Mouse (Mus musculus) hindbrain, embryonic 12.5 days (tissue): ENCODE results near the gene Tcf20. TPM values are rescaled to one million over a fixed set of nuclear protein-coding genes. Genes with fewer than 3 reads are reported as not detected.

Experiments
- ATAC-seq: fragments of 200-750 bp; cut with Nextera tagmentation; 2 replicates; pipeline ENCODE4 v1.8.0; 2017; ENCODE audit warnings: moderate TSS enrichment; ENCODE audit not compliant: low FRiP score
- H3K27ac ChIP-seq: fragments of 300-500 bp; sonication (generic); 2 replicates; pipeline ENCODE4 v1.5.1; 2016; ENCODE audit warnings: mild to moderate bottlenecking
- H3K27me3 ChIP-seq: fragments of 300-500 bp; sonication (generic); 2 replicates; pipeline ENCODE4 v1.6.1; 2016; ENCODE audit warnings: mild to moderate bottlenecking
- H3K36me3 ChIP-seq: fragments of 300-500 bp; sonication (generic); 2 replicates; pipeline ENCODE4 v1.6.1; 2016; ENCODE audit warnings: mild to moderate bottlenecking
- H3K4me1 ChIP-seq: fragments of 300-500 bp; sonication (generic); 2 replicates; pipeline ENCODE4 v1.6.1; 2016
- H3K4me2 ChIP-seq: fragments of 300-500 bp; sonication (generic); replicated peaks from 2 replicates; pipeline ENCODE4 v1.6.1; 2016; ENCODE audit warnings: mild to moderate bottlenecking
- H3K4me3 ChIP-seq: fragments of 300-500 bp; sonication (generic); 2 replicates; pipeline ENCODE4 v1.5.1; 2016; ENCODE audit warnings: mild to moderate bottlenecking
- H3K9ac ChIP-seq: fragments of 300-500 bp; sonication (generic); 2 replicates; pipeline ENCODE4 v1.6.1; 2016; ENCODE audit warnings: mild to moderate bottlenecking, moderate library complexity
- H3K9me3 ChIP-seq: fragments of 300-500 bp; sonication (generic); replicated peaks from 2 replicates; pipeline ENCODE4 v1.6.1; 2016; ENCODE audit warnings: mild to moderate bottlenecking
- WGBS: fragments of 180-500 bp; shearing (Covaris S2); methylation state at CpG from one replicate; pipeline ENCODE4 v1.1.7; 2016; 5-methylcytosine and 5-hydroxymethylcytosine counted together
- polyA plus RNA-seq: library from polyadenylated mRNA; unstranded; fragments of >200 nt; fragmentation: Nextera tagmentation; extraction: Ambion mirVana; gene quantifications from 2 replicates; pipeline ENCODE4 v1.2.1, GENCODE M21; 2016

The Tcf20 gene
- polyA plus RNA-seq, 1 experiment from 2014 or later = 12.4 TPM

DNA sequence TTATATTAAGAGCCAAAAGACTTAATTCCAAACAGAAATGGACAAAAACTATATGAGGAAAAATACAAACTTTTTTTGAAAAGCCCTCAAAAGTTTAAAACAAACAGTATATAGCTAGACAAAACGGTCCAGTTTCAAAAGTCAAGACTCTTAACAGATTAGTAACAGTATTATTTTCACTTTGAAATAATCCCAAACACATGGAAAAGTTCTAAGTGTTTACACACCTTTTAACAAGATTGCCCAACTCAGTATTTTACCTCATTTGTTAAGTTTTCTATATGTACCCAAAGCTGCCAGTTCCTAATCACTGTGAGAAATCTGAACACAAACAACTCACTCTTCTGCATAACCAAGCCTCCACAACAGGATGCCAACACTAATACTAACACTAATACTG lies 124.0 kb downstream of the Tcf20 start:
- Histone ChIP-seq H3K4me3 (no peak overlapping the region), H3K9me3 (peaks cover 3% of the 10 kb centered on the region; the same call in 1 of the 2 replicates), H3K36me3 (no peaks in the 10 kb centered on the region), H3K4me1 (no peaks in the 10 kb centered on the region), H3K9ac (no peak overlapping the region), H3K27ac (no peak overlapping the region), H3K4me2 (no peak overlapping the region), H3K27me3 (no peaks in the 10 kb centered on the region)
- WGBS = 91% methylated on average over 1 of the region's 1 CpGs
- no peak for ATAC-seq

GRCm38 (mm10) chr15:82856652-82857378 lies 130.9 kb downstream of the Tcf20 start:
- Histone ChIP-seq H3K27ac (peak overlapping the region; percentile 73), H3K27me3 (no peaks in the 10 kb centered on the region), H3K4me1 (peaks cover 18% of the 10 kb centered on the region), H3K4me3 (no peak overlapping the region), H3K9me3 (no peaks in the 10 kb centered on the region), H3K36me3 (peaks cover 46% of the 10 kb centered on the region), H3K9ac (no peak overlapping the region), H3K4me2 (no peak overlapping the region)
- 32% methylated on average over 11 of the region's 11 CpGs for WGBS
- ATAC-seq = peak; percentile 86

- peaks cover 18% of the 10 kb centered on the region for H3K4me1 ChIP-seq
- no peak overlapping the region for H3K4me3 ChIP-seq
- 95% methylated on average over 2 of the region's 2 CpGs for WGBS
- ATAC-seq = no peak
- H3K36me3 ChIP-seq = peaks cover 46% of the 10 kb centered on the region
- no peaks in the 10 kb centered on the region for H3K9me3 ChIP-seq
- H3K27me3 ChIP-seq = no peaks in the 10 kb centered on the region
- H3K9ac ChIP-seq = no peak overlapping the region
- H3K4me2 ChIP-seq = no peak overlapping the region
- peak overlapping the region; percentile 73 for H3K27ac ChIP-seq
These were observed 131.6 kb downstream of the Tcf20 start for GRCm38 (mm10) chr15:82856065-82856464.

GRCm38 (mm10) chr15:82839146-82839545 lies 148.5 kb downstream of the Tcf20 start:
- Histone ChIP-seq H3K9ac (no peak overlapping the region), H3K4me1 (no peaks in the 10 kb centered on the region), H3K27ac (no peak overlapping the region), H3K4me2 (no peak overlapping the region), H3K27me3 (no peaks in the 10 kb centered on the region), H3K4me3 (no peak overlapping the region), H3K36me3 (peaks cover 4% of the 10 kb centered on the region; the same call in 1 of the 2 replicates), H3K9me3 (no peaks in the 10 kb centered on the region)
- ATAC-seq = no peak
- WGBS = 95% methylated on average over 3 of the region's 3 CpGs

DNA sequence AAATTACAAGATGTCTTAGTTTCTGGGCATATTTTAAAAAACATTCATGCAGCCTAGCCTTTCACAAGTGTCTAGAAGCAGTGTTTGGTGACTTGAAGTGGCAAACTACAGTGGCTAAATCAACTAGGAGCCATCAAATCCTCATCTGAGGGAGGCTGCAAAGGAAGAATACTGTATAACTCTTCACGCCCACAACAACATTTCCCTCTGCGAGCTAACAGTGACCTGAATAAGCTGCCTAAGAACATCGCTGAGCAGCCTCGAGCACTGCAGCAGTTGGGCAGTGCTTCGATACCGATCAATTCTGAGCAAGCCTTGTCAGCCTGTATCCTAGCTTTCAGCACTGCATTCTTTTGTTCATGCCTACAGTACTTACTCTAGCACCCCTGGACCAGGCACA lies 157.8 kb downstream of the Tcf20 start:
- H3K9me3 ChIP-seq = no peaks in the 10 kb centered on the region
- no peak overlapping the region for H3K9ac ChIP-seq
- H3K36me3 ChIP-seq = no peaks in the 10 kb centered on the region
- H3K27ac ChIP-seq = no peak overlapping the region
- no peak overlapping the region for H3K4me2 ChIP-seq
- H3K4me3 ChIP-seq = no peak overlapping the region
- no peak for ATAC-seq
- WGBS = 87% methylated on average over 6 of the region's 6 CpGs
- H3K27me3 ChIP-seq = no peaks in the 10 kb centered on the region
- no peaks in the 10 kb centered on the region for H3K4me1 ChIP-seq

DNA sequence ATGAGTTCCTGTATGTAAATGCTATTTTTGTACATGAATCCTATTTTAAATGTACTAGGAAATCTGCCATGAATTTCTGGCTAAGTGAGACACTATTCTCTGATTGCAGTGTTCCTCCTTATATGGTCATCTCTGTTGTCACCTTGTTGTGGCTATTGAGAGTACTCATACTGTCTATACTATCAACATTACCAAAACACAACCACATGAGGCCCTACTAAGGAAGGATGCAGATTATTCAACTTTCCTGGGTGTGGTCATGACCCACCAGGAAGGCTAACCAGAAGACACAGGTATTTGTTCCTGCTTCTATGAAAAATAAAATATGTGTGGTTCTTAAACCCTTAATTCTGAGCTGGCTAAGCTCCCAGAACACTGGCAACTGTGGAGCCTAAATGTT lies 161.8 kb downstream of the Tcf20 start:
- no peak for ATAC-seq
- no peak overlapping the region for H3K9ac ChIP-seq
- no peaks in the 10 kb centered on the region for H3K27me3 ChIP-seq
- no peak overlapping the region for H3K27ac ChIP-seq
- H3K4me2 ChIP-seq = no peak overlapping the region
- no peaks in the 10 kb centered on the region for H3K36me3 ChIP-seq
- no peak overlapping the region for H3K4me3 ChIP-seq
- H3K4me1 ChIP-seq = no peaks in the 10 kb centered on the region
- no peaks in the 10 kb centered on the region for H3K9me3 ChIP-seq

DNA sequence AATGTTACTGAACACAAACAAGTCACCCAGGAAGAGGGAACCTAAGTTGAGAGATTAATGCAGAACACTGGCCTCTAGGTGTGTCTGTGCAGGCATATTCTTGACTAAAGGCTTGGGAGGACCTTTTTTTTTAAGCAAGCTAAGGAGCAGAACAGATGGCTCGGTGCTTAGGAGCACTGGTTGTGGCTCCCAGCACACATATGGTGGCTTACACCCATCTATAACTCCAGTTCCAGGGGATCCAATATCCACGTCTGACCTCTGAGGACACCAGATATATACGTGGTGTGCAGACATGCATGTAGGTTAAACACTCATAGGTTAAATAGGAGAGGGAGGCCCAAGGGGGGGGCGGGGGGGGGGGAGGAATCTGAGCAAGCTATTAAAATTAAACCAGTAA lies 165.3 kb downstream of the Tcf20 start:
- no peak overlapping the region for H3K27ac ChIP-seq
- H3K27me3 ChIP-seq = no peaks in the 10 kb centered on the region
- no peaks in the 10 kb centered on the region for H3K9me3 ChIP-seq
- H3K9ac ChIP-seq = no peak overlapping the region
- H3K36me3 ChIP-seq = no peaks in the 10 kb centered on the region
- H3K4me2 ChIP-seq = no peak overlapping the region
- ATAC-seq = no peak
- 81% methylated on average over 3 of the region's 4 CpGs for WGBS
- no peaks in the 10 kb centered on the region for H3K4me1 ChIP-seq
- no peak overlapping the region for H3K4me3 ChIP-seq

DNA sequence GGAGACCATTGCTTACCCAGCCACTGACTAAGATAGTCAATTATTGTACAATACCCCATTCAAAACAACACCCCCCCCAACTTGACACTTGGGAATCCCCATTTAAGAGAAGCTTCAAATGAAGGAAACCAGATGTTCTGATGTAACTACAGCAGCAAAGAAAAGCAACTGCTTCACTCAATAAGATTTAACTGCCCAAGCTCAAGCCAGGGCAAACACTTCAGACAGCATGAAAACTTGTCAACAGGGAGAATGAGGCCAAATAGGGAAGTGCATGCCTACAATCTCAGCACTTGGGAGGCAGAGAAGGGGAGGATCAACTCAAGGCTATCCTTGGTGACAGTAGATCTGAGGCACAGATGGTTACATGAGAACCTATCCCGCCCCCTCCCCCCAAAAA lies 166.0 kb downstream of the Tcf20 start:
- Histone ChIP-seq H3K9ac (no peak overlapping the region), H3K4me3 (no peak overlapping the region), H3K4me2 (no peak overlapping the region), H3K27me3 (no peaks in the 10 kb centered on the region), H3K4me1 (no peaks in the 10 kb centered on the region), H3K9me3 (no peaks in the 10 kb centered on the region), H3K27ac (no peak overlapping the region), H3K36me3 (no peaks in the 10 kb centered on the region)
- no peak for ATAC-seq
- 88% methylated on average over 1 of the region's 1 CpGs for WGBS

DNA sequence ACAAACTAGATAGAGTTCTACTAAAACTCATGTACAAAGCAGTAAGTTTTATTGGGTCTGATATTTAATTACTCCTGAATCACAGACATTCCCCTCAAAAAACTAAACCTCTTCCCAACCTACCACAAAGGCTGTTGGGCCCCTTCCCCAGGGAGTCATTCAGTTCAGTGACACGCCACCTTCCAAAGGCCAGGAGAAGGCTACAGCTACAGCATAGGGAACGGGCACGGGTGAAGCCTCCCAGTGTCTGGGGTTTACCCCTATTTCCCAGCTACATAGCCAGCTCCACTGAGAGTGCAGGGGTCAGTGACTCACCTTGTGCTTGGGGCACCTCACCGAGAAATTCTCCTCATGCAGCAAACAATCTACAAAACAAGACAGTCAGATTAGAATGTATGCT lies 172.4 kb downstream of the Tcf20 start:
- Histone ChIP-seq H3K4me2 (no peak overlapping the region), H3K36me3 (peaks cover 21% of the 10 kb centered on the region; the same call in 1 of the 2 replicates), H3K27me3 (no peaks in the 10 kb centered on the region), H3K9ac (no peak overlapping the region), H3K27ac (no peak overlapping the region), H3K4me1 (no peaks in the 10 kb centered on the region), H3K4me3 (no peak overlapping the region), H3K9me3 (no peaks in the 10 kb centered on the region)
- ATAC-seq = no peak
- 86% methylated on average over 4 of the region's 4 CpGs for WGBS

DNA sequence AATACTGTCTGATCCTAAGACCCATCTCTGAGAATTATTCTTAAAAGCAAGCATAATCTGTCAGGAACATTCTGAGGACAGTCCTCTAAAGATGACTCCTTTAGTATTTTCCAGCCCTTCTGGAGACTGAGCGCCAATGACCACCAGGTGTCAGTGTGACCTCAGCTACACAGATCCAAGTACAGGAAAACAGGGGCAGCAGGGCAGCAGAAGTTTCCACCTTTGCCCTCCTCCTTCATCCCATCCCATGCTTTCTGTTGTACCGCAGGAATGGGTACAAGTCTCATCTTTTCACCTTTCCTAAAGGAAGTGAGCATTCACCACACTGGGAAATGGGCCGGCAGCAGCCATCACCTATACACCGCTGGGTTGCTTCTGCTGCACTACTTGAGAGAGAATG lies 172.9 kb downstream of the Tcf20 start:
- H3K36me3 ChIP-seq = peaks cover 21% of the 10 kb centered on the region
- no peak overlapping the region for H3K27ac ChIP-seq
- no peak overlapping the region for H3K4me3 ChIP-seq
- WGBS = 72% methylated on average over 4 of the region's 4 CpGs
- H3K9me3 ChIP-seq = no peaks in the 10 kb centered on the region
- no peaks in the 10 kb centered on the region for H3K27me3 ChIP-seq
- H3K9ac ChIP-seq = no peak overlapping the region
- peaks cover 2% of the 10 kb centered on the region; the same call in 1 of the 2 replicates for H3K4me1 ChIP-seq
- H3K4me2 ChIP-seq = no peak overlapping the region
- no peak for ATAC-seq

GRCm38 (mm10) chr15:82814321-82814720 lies 173.4 kb downstream of the Tcf20 start:
- Histone ChIP-seq H3K9me3 (no peaks in the 10 kb centered on the region), H3K9ac (no peak overlapping the region), H3K27me3 (no peaks in the 10 kb centered on the region), H3K4me3 (no peak overlapping the region), H3K4me2 (no peak overlapping the region), H3K27ac (no peak overlapping the region), H3K4me1 (peaks cover 6% of the 10 kb centered on the region; the same call in 1 of the 2 replicates), H3K36me3 (peaks cover 21% of the 10 kb centered on the region)
- no peak for ATAC-seq
- WGBS = 94% methylated on average over 7 of the region's 7 CpGs

DNA sequence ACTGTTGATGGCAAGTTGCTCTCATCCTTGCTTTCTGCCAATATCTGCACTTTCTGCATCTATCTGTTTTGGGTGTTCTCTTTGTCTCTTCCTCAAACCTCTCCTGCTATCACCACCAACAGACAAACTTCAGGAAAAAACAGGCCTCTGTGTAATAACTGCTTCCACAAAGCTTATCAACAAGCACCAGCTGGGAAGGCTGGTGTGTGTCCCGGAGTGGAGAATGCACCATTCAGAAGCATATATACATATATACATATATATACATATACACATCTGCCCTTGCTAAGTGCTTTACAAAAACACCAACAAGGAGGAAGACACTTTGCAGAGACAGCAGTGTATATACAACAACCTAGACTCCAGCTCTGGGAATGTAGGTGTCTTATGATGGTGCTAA lies 177.1 kb downstream of the Tcf20 start:
- ATAC-seq = no peak
- Histone ChIP-seq H3K9me3 (no peaks in the 10 kb centered on the region), H3K4me2 (no peak overlapping the region), H3K4me3 (no peak overlapping the region), H3K9ac (no peak overlapping the region), H3K27me3 (no peaks in the 10 kb centered on the region), H3K36me3 (peaks cover 21% of the 10 kb centered on the region), H3K27ac (no peak overlapping the region), H3K4me1 (peaks cover 6% of the 10 kb centered on the region; the same call in 1 of the 2 replicates)
- WGBS = 93% methylated on average over 1 of the region's 1 CpGs

- ATAC-seq = no peak
- Histone ChIP-seq H3K9ac (no peak overlapping the region), H3K27ac (no peak overlapping the region), H3K4me3 (no peak overlapping the region), H3K4me1 (peaks cover 6% of the 10 kb centered on the region), H3K27me3 (no peaks in the 10 kb centered on the region), H3K9me3 (no peaks in the 10 kb centered on the region), H3K36me3 (peaks cover 20% of the 10 kb centered on the region), H3K4me2 (no peak overlapping the region)
- WGBS = 58% methylated on average over 6 of the region's 6 CpGs
These were observed 178.2 kb downstream of the Tcf20 start for GRCm38 (mm10) chr15:82809511-82809910.
